Mouse (Mus musculus) stomach, embryonic 15.5 days (tissue): ENCODE measurements around the gene Tmco4. TPM values are rescaled to one million over a fixed set of nuclear protein-coding genes. Genes with fewer than 3 reads are reported as not detected.

ENCODE experiments used
- ATAC-seq: fragments of 200-750 bp; cut with Nextera tagmentation; 2 replicates; pipeline ENCODE4 v1.8.0; 2017; ENCODE audit warnings: low read depth, moderate number of reproducible peaks, moderate TSS enrichment; ENCODE audit not compliant: insufficient read depth, low FRiP score
- H3K27ac ChIP-seq: fragments of 300-500 bp; sonication (generic); 2 replicates; pipeline ENCODE4 v1.5.1; 2015; ENCODE audit warnings: mild to moderate bottlenecking, inconsistent platforms
- H3K27me3 ChIP-seq: fragments of 300-500 bp; sonication (generic); replicated peaks from 2 replicates; pipeline ENCODE4 v1.6.1; 2015; ENCODE audit warnings: inconsistent platforms
- H3K36me3 ChIP-seq: fragments of 300-500 bp; sonication (generic); 2 replicates; pipeline ENCODE4 v1.6.1; 2015; ENCODE audit warnings: inconsistent platforms
- H3K4me1 ChIP-seq: fragments of 300-500 bp; sonication (generic); 2 replicates; pipeline ENCODE4 v1.6.1; 2015; ENCODE audit warnings: inconsistent platforms
- H3K4me2 ChIP-seq: fragments of 300-500 bp; sonication (generic); 2 replicates; pipeline ENCODE4 v1.6.1; 2015; ENCODE audit warnings: mild to moderate bottlenecking, inconsistent platforms
- H3K4me3 ChIP-seq: fragments of 300-500 bp; sonication (generic); replicated peaks from 2 replicates; pipeline ENCODE4 v1.5.1; 2015; ENCODE audit warnings: inconsistent platforms
- H3K9ac ChIP-seq: fragments of 300-500 bp; sonication (generic); 2 replicates; pipeline ENCODE4 v1.6.1; 2015; ENCODE audit warnings: inconsistent platforms
- H3K9me3 ChIP-seq: fragments of 300-500 bp; sonication (generic); 2 replicates; pipeline ENCODE4 v1.6.1; 2016; ENCODE audit warnings: inconsistent platforms
- WGBS: fragments of 180-500 bp; shearing (Covaris S2); methylation state at CpG from one replicate; pipeline ENCODE4 v1.1.7; 2015; 5-methylcytosine and 5-hydroxymethylcytosine counted together
- polyA plus RNA-seq: library from polyadenylated mRNA; unstranded; fragments of >200 nt; fragmentation: Nextera tagmentation; extraction: Ambion mirVana; gene quantifications from 2 replicates; pipeline ENCODE4 v1.2.1, GENCODE M21; 2015

The Tmco4 gene
- polyA plus RNA-seq, 1 experiment from 2014 or later: 9.2 TPM

GRCm38 (mm10) chr4:139001433-139001832, 28.7 kb downstream of the Tmco4 start:
- WGBS: 17% methylated on average over 6 of the region's 6 CpGs
- H3K4me1 ChIP-seq: no peaks in the 10 kb centered on the region
- no peak overlapping the region for H3K4me3 ChIP-seq
- no peak for ATAC-seq
- H3K27me3 ChIP-seq: no peaks in the 10 kb centered on the region
- no peaks in the 10 kb centered on the region for H3K9me3 ChIP-seq
- H3K4me2 ChIP-seq: no peak overlapping the region
- no peaks in the 10 kb centered on the region for H3K36me3 ChIP-seq
- H3K9ac ChIP-seq: no peak overlapping the region
- H3K27ac ChIP-seq: no peak overlapping the region

- H3K9ac ChIP-seq: no peak overlapping the region
- no peak overlapping the region for H3K4me2 ChIP-seq
- ATAC-seq: no peak
- H3K36me3 ChIP-seq: no peaks in the 10 kb centered on the region
- 83% methylated on average over 8 of the region's 8 CpGs for WGBS
- H3K4me1 ChIP-seq: peaks cover 5% of the 10 kb centered on the region; the same call in 1 of the 2 replicates
- H3K4me3 ChIP-seq: no peak overlapping the region
- no peaks in the 10 kb centered on the region for H3K9me3 ChIP-seq
- H3K27ac ChIP-seq: peak overlapping the region; percentile 21; the same call in 1 of the 2 replicates
- no peaks in the 10 kb centered on the region for H3K27me3 ChIP-seq
These were observed 31.4 kb downstream of the Tmco4 start for GRCm38 (mm10) chr4:139004067-139004466.

GRCm38 (mm10) chr4:139005214-139005613, 32.5 kb downstream of the Tmco4 start:
- Histone ChIP-seq H3K4me1 (peaks cover 5% of the 10 kb centered on the region; the same call in 1 of the 2 replicates), H3K9me3 (no peaks in the 10 kb centered on the region), H3K9ac (no peak overlapping the region), H3K4me2 (no peak overlapping the region), H3K27ac (no peak overlapping the region), H3K36me3 (no peaks in the 10 kb centered on the region), H3K4me3 (no peak overlapping the region), H3K27me3 (no peaks in the 10 kb centered on the region)
- 57% methylated on average over 6 of the region's 6 CpGs for WGBS
- no peak for ATAC-seq

- Histone ChIP-seq H3K4me3 (no peak overlapping the region), H3K9ac (no peak overlapping the region), H3K36me3 (no peaks in the 10 kb centered on the region), H3K27ac (peak overlapping the region; percentile 71; the same call in 1 of the 2 replicates), H3K4me1 (peaks cover 5% of the 10 kb centered on the region; the same call in 1 of the 2 replicates), H3K4me2 (no peak overlapping the region), H3K9me3 (no peaks in the 10 kb centered on the region), H3K27me3 (no peaks in the 10 kb centered on the region)
- WGBS: 69% methylated on average over 3 of the region's 3 CpGs
- ATAC-seq: no peak
These were observed 34.7 kb downstream of the Tmco4 start for GRCm38 (mm10) chr4:139007353-139007752.

- 25% methylated on average over 6 of the region's 6 CpGs for WGBS
These were observed 35.4 kb downstream of the Tmco4 start for GRCm38 (mm10) chr4:139007981-139008536.

GRCm38 (mm10) chr4:139011201-139011702, 38.6 kb downstream of the Tmco4 start:
- Histone ChIP-seq H3K9me3 (no peaks in the 10 kb centered on the region), H3K36me3 (no peaks in the 10 kb centered on the region), H3K4me2 (no peak overlapping the region), H3K27ac (no peak overlapping the region), H3K4me3 (no peak overlapping the region), H3K9ac (no peak overlapping the region), H3K27me3 (no peaks in the 10 kb centered on the region), H3K4me1 (peaks cover 5% of the 10 kb centered on the region; the same call in 1 of the 2 replicates)
- WGBS: 74% methylated on average over 13 of the region's 13 CpGs
- ATAC-seq: no peak

More at GRCm38 (mm10) chr4:139007981-139008536, 35.4 kb downstream of the Tmco4 start:
- H3K9ac ChIP-seq: no peak overlapping the region
- ATAC-seq: peak; percentile 48
- H3K9me3 ChIP-seq: no peaks in the 10 kb centered on the region
- H3K27ac ChIP-seq: peak overlapping the region; percentile 71
- no peak overlapping the region for H3K4me2 ChIP-seq
- H3K4me3 ChIP-seq: no peak overlapping the region
- peaks cover 5% of the 10 kb centered on the region; the same call in 1 of the 2 replicates for H3K4me1 ChIP-seq
- no peaks in the 10 kb centered on the region for H3K36me3 ChIP-seq
- H3K27me3 ChIP-seq: no peaks in the 10 kb centered on the region

- no peaks in the 10 kb centered on the region for H3K4me1 ChIP-seq
- H3K9ac ChIP-seq: no peak overlapping the region
- no peaks in the 10 kb centered on the region for H3K27me3 ChIP-seq
- H3K4me3 ChIP-seq: no peak overlapping the region
- H3K4me2 ChIP-seq: no peak overlapping the region
- H3K27ac ChIP-seq: no peak overlapping the region
- ATAC-seq: no peak
- WGBS: 78% methylated on average over 11 of the region's 11 CpGs
- H3K36me3 ChIP-seq: no peaks in the 10 kb centered on the region
- H3K9me3 ChIP-seq: no peaks in the 10 kb centered on the region
These were observed 40.6 kb downstream of the Tmco4 start for GRCm38 (mm10) chr4:139013281-139013680.

- Histone ChIP-seq H3K4me2 (no peak overlapping the region), H3K4me1 (no peaks in the 10 kb centered on the region), H3K27ac (no peak overlapping the region), H3K4me3 (no peak overlapping the region), H3K36me3 (no peaks in the 10 kb centered on the region), H3K9me3 (no peaks in the 10 kb centered on the region), H3K27me3 (no peaks in the 10 kb centered on the region), H3K9ac (no peak overlapping the region)
- WGBS: 81% methylated on average over 6 of the region's 6 CpGs
- no peak for ATAC-seq
These were observed 42.1 kb downstream of the Tmco4 start for GRCm38 (mm10) chr4:139014793-139015192.

- H3K27me3 ChIP-seq: no peaks in the 10 kb centered on the region
- H3K27ac ChIP-seq: no peak overlapping the region
- no peaks in the 10 kb centered on the region for H3K9me3 ChIP-seq
- H3K4me2 ChIP-seq: no peak overlapping the region
- no peak for ATAC-seq
- 66% methylated on average over 14 of the region's 14 CpGs for WGBS
- no peaks in the 10 kb centered on the region for H3K4me1 ChIP-seq
- no peak overlapping the region for H3K9ac ChIP-seq
- H3K4me3 ChIP-seq: no peak overlapping the region
- no peaks in the 10 kb centered on the region for H3K36me3 ChIP-seq
These were observed 45.7 kb downstream of the Tmco4 start for GRCm38 (mm10) chr4:139018388-139018787.

- no peak overlapping the region for H3K4me3 ChIP-seq
- WGBS: 73% methylated on average over 4 of the region's 4 CpGs
- H3K36me3 ChIP-seq: no peaks in the 10 kb centered on the region
- H3K27me3 ChIP-seq: no peaks in the 10 kb centered on the region
- no peaks in the 10 kb centered on the region for H3K4me1 ChIP-seq
- no peak overlapping the region for H3K27ac ChIP-seq
- no peak overlapping the region for H3K9ac ChIP-seq
- H3K4me2 ChIP-seq: no peak overlapping the region
- ATAC-seq: no peak
- H3K9me3 ChIP-seq: no peaks in the 10 kb centered on the region
These were observed 46.3 kb downstream of the Tmco4 start for GRCm38 (mm10) chr4:139018976-139019375.

GRCm38 (mm10) chr4:139019413-139019812, 46.7 kb downstream of the Tmco4 start:
- Histone ChIP-seq H3K4me2 (no peak overlapping the region), H3K4me1 (no peaks in the 10 kb centered on the region), H3K9me3 (no peaks in the 10 kb centered on the region), H3K36me3 (no peaks in the 10 kb centered on the region), H3K9ac (no peak overlapping the region), H3K27me3 (no peaks in the 10 kb centered on the region), H3K27ac (no peak overlapping the region), H3K4me3 (no peak overlapping the region)
- peak; percentile 76; the same call in 1 of the 2 replicates for ATAC-seq
- 49% methylated on average over 13 of the region's 13 CpGs for WGBS

- H3K4me1 ChIP-seq: no peaks in the 10 kb centered on the region
- no peak overlapping the region for H3K9ac ChIP-seq
- WGBS: 76% methylated on average over 3 of the region's 3 CpGs
- no peaks in the 10 kb centered on the region for H3K9me3 ChIP-seq
- no peak overlapping the region for H3K27ac ChIP-seq
- no peaks in the 10 kb centered on the region for H3K27me3 ChIP-seq
- no peak overlapping the region for H3K4me3 ChIP-seq
- ATAC-seq: no peak
- H3K4me2 ChIP-seq: no peak overlapping the region
- no peaks in the 10 kb centered on the region for H3K36me3 ChIP-seq
These were observed 47.7 kb downstream of the Tmco4 start for GRCm38 (mm10) chr4:139020385-139020784.
